Mouse (Mus musculus): Measurements from ENCODE around the gene Elane. TPM values are rescaled to one million over a fixed set of nuclear protein-coding genes. Genes with fewer than 3 reads are reported as not detected.

The Elane gene
- polyA plus RNA-seq (2017; shearing (Covaris generic)): not detected

DNA sequence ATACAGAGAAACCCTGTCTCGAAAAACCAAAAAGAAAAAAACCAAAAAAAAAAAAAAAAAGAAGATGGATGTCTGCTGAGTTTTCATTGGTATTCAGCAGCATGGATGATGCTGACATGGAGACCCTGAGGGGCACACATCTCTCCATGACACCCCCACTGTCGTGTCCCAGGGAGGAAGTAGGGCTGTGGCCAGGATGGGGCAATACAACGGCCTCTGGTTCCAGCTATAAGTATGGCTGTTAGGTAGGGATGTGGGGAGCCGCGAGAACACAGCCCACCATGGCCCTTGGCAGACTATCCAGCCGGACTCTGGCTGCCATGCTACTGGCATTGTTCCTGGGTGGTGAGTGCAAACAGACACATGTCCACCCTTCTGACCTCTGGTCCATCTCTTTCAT lies at the start of gene Elane:
Gene Elane (plus strand): TSS at position 194 of the 400 bp plus-strand sequence.

DNA sequence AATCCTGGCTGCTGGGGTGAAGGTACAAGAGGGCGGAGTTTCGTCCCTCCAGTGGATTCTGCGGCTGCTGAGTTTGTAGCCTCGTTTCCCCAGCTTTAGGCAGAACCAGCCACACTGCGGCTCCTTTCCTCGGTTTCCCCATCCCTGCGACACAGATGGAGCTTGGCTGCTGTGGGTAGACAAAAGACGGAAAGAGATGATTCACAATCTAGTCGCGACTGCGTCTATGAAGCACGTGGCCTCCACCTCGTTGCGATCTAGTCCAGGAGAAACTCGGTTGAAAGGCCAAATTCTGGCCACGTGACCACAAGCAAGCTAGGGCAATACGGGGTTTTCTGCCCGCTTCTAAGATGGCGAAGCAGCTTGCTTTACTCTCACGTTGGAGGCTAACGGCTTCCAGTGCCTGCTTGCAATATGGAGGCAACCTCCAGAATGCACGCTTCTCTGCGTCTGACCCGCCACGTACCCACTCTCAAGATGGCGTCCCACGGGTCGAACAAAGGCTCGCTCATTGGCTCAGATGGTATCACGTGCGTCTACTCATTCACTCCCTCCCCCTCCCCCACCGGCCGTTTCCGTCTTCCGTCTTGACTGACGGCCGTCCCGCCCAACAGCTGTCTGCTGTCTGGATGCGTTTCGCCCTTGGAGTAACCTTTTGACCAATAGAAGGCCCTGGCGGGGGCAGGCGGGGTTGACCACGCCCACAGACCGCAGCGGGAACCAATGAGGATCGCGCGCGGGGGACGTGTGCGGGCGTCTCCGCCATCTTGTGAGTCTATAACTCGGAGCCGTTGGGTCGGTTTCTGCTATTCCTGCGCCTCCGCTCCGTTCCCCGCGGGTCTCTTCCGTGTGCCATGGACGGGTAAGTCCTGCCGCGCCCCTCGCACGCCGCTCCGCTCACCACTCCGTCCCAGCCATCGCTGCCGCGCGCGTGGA lies 31.9 kb upstream of the Elane start, which contains the start of gene Ptbp1:
Gene Ptbp1 (plus strand): TSS at position 568 of the 936 bp plus-strand sequence.

DNA sequence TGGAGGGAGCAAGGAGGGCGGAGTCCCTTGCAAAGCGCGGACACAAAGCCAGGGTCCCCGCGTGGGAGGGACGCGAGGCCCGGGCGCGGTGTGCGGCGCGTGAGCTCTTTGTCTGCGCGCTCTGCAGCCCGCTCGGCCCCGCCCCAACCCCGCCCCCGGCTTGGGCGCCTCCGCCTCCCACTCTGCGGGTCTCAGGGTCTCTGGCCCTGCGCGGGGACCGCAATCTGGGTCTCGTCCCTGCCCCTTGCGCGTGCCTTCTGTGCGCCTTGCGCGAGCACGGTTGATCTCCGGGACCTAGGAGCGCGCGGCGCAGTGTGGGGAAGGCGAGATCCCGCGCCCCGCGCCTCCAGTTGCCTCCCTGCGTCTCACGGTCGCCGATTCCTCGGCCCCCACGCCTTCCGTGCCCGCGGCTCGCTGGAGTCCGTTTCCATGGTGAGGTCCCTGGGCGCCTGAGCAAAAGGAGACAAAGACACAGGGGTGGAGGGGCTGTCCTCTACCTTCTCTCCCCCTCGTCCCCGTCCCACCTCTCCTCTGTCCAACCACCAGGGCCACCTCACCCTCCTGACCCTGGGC lies 11.7 kb upstream of the Elane start, which contains the start of the genes Prtn3 and Plppr3:
Gene Prtn3 (plus strand): TSS at position 187 of the 573 bp plus-strand sequence.
Gene Plppr3 (minus strand): TSS at position 345 of the 573 bp plus-strand sequence.

DNA sequence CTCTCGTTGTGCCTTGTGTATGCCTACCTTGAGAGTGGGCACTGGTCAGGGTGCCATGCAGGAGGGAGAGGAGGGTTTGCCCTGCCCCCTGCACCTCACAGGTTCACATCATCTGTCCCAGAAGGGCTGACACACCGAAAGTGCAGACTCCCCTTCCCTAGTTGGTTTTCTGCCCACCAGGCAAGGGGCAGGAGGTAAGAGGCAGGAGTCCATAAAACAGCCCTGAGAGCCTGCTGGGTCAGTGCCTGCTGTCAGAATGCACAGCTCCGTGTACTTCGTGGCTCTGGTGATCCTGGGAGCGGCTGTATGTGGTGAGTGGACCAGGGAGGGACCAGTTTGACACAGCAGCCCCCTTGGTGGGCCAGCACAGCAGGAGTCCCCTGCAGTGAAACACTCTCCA lies 4.6 kb downstream of the Elane start, which contains the start of gene Cfd:
Gene Cfd (plus strand): TSS at position 184 of the 400 bp plus-strand sequence.

DNA sequence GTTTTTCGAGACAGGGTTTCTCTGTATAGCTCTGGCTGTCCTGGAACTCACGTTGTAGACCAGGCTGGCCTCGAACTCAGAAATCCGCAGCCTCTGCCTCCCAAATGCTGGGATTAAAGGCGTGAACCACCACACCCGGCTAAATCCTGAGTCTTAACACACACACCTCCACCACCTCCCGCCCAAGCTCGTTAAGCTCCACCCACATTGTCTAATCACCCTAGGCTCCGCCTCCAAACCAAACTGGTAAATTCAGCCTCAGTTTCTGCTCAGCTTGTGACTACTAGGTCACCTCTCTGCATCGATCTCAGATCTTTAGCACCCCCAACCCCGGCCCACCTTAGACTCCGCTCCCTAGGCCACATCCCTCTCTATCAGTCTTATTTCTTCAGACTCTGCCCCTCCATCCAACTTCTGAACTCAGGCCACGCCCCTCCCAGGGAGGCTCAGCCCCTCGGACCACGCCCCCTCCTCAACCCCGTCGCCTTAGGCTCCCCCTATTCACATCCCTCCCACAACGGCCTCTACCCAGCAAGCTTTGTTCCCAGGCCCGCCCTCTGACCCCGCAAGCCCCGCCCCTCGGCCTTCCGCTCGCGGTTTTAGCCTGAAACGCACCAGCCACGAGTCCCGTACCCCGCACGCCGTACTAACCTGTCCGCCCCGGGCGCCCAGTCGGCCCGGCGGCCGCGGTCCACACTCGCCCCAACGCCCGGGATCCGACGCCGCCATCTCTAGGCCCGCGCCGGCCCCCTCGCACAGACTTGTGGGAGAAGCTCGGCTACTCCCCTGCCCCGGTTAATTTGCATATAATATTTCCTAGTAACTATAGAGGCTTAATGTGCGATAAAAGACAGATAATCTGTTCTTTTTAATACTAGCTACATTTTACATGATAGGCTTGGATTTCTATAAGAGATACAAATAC lies 22.4 kb downstream of the Elane start, which contains the start of gene Med16:
Gene Med16 (minus strand): TSS at position 757 of the 925 bp plus-strand sequence.

DNA sequence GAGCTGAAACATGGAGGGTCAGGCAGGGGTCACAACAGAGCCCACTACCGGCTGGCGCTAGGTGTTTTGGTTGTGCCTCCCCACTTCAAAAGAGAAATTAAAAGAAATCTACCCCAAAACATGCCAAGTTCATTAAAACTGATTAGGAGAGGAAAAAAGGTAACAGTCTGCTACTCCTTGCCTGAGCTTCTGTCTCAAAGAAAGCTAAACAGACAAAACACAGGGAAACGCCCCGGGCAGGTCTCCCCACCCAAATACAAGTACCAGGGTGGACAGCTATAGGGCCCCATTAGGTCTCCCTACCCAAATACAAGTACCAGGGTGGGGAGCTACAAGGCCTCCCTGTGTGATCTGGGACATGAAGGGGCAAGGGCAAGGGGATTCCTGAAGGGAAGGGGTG lies 24.5 kb downstream of the Elane start, which contains the start of gene Gm26602:
Gene Gm26602 (plus strand): TSS at position 301 of the 400 bp plus-strand sequence.

DNA sequence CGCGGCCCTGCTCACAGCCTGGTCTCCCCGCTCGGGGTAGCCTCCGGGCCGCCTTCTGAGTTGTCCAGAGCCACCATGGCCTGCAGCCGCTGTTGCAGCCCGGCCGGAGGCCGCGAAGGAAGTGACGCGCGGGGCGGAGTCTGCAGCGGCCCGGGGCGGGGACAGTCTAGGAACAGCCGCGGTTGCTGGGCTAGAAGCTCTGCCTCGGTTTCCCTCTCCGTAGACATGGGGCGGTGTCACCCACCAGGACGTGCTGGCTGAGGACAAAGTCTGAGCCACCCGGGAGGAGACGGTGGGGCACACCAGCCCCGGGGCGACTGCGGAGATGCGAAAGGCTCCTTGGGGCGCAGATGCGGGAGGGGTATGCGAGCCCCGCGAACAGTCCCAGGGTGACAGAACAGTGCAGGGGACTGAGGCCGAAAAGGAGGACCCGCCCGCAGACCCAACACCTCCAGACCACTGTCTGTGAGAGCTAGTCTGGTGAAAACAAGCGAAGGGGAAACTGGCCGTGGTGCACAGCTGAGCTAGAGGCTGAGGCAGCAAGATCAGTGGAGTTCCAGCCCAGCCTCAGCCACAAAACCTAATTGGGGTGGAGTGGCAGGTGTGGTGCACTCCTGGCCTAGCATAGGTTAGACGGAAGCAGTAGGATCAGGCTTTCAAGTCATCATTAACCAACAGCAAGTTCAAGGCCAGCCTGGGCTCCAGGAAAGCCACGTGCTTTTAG lies 30.9 kb downstream of the Elane start, which contains the start of gene Kiss1r:
Gene Kiss1r (plus strand): TSS at position 164 of the 724 bp plus-strand sequence.

DNA sequence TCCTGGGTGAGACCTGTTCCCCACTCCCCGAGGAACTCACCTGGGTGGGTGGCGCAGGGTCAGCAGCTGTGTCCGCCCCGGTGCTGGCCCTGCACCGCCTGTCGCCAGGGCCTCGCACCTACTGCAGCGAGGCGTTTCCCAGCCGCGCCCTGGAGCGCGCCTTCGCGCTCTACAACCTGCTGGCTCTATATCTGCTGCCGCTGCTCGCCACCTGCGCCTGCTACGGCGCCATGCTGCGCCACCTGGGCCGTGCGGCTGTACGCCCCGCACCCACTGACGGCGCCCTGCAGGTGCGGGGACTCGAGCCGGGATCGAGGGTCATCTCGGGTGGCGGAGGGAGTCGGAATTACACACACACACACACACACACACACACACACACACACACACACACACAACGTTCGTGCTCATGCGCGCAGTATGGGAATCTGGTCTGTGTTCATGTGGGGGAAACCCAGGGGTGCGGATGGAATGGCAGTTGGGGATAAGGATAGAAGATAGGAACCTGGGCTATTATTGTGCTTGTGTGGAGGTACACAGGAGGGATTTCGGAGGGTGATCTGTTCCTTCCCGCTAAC lies 35.0 kb downstream of the Elane start, which contains the start of gene R3hdm4:
Gene R3hdm4 (minus strand): TSS at position 251 of the 578 bp plus-strand sequence.

DNA sequence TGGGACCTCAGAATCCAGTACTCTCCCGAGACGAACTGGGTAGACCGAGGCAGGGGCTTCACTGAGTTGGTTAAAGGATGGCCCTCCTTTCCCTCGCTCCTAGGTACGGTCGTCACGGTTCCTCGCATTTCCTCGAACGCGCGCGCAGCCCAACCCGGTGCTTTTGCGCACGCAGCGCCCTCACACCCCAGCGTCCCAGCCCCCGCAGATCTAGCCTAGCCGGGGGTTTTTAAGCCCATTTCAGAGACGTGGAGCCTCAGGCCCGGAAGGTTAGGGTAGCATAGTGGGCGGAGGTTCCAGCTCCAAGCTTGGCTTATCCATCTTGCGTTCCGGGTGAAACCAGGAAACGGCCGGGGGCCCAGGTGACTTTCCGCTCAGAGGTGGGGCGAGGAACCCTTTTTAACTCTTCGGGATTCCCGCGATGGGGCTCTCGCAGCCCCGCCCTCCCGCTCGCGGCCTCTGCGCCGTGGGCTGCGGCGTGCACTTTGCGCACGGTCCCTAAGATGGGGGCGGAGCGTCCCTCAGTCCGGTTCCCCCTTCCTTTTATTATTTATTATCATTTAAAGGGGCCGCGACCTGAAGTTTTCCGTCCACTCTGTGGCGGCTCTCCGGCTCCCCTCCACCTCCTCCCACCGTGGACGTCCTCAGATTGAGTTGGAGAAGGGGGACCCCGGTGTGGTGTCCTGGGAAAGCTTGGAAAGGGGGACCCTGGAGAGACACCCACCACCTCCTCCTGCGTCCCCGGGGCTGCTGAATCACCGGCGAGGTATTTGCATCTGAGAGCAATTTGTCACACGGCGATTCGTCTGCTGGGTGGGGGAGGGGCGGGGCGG lies 40.7 kb downstream of the Elane start, which contains the start of gene Arid3a:
Gene Arid3a (plus strand): TSS at position 553 of the 833 bp plus-strand sequence.

Other genes starting within 250 kb of the Elane start
- not detected for gene Shc2, start 248.3 kb upstream of the Elane start, polyA plus RNA-seq (2017; shearing (Covaris generic))
- gene Odf3l2, start 240.5 kb upstream of the Elane start, polyA plus RNA-seq (2017; shearing (Covaris generic)): not detected
- not detected for gene Madcam1, start 221.7 kb upstream of the Elane start, polyA plus RNA-seq (2017; shearing (Covaris generic))
- gene Tpgs1, start 216.9 kb upstream of the Elane start, polyA plus RNA-seq (2017; shearing (Covaris generic)): 24.9 TPM
- gene Cdc34, start 204.1 kb upstream of the Elane start, polyA plus RNA-seq (2017; shearing (Covaris generic)): 81.2 TPM
- 0.90 TPM for gene Gzmm, start 197.2 kb upstream of the Elane start, polyA plus RNA-seq (2017; shearing (Covaris generic))
- 151 TPM for gene Bsg, start 181.8 kb upstream of the Elane start, polyA plus RNA-seq (2017; shearing (Covaris generic))
- not detected for gene Hcn2, start 169.6 kb upstream of the Elane start, polyA plus RNA-seq (2017; shearing (Covaris generic))
- gene Polrmt, start 139.7 kb upstream of the Elane start, polyA plus RNA-seq (2017; shearing (Covaris generic)): 45.2 TPM
- gene Fgf22, start 131.2 kb upstream of the Elane start, polyA plus RNA-seq (2017; shearing (Covaris generic)): 0.21 TPM
- 59.0 TPM for gene Rnf126, start 119.3 kb upstream of the Elane start, polyA plus RNA-seq (2017; shearing (Covaris generic))
- 0.52 TPM for gene Fstl3, start 109.0 kb upstream of the Elane start, polyA plus RNA-seq (2017; shearing (Covaris generic))
- not detected for gene Prss57, start 95.3 kb upstream of the Elane start, polyA plus RNA-seq (2017; shearing (Covaris generic))
- gene Palm, start 92.7 kb upstream of the Elane start, polyA plus RNA-seq (2017; shearing (Covaris generic)): 1.4 TPM
- gene Misp, start 65.3 kb upstream of the Elane start, polyA plus RNA-seq (2017; shearing (Covaris generic)): not detected
- 654 TPM for gene Ptbp1, start 31.8 kb upstream of the Elane start, polyA plus RNA-seq (2017; shearing (Covaris generic))
- not detected for gene Prtn3, start 11.8 kb upstream of the Elane start, polyA plus RNA-seq (2017; shearing (Covaris generic))
- 12.7 TPM for gene Plppr3, start 11.6 kb upstream of the Elane start, polyA plus RNA-seq (2017; shearing (Covaris generic))
- not detected for gene Cfd, start 4.6 kb downstream of the Elane start, polyA plus RNA-seq (2017; shearing (Covaris generic))
- gene Med16, start 22.7 kb downstream of the Elane start, polyA plus RNA-seq (2017; shearing (Covaris generic)): 36.7 TPM
- 16.0 TPM for gene Gm26602, start 24.6 kb downstream of the Elane start, polyA plus RNA-seq (2017; shearing (Covaris generic))
- gene Kiss1r, start 30.7 kb downstream of the Elane start, polyA plus RNA-seq (2017; shearing (Covaris generic)): 0.34 TPM
- gene R3hdm4, start 35.0 kb downstream of the Elane start, polyA plus RNA-seq (2017; shearing (Covaris generic)): 135 TPM
- gene Arid3a, start 40.8 kb downstream of the Elane start, polyA plus RNA-seq (2017; shearing (Covaris generic)): 4.1 TPM
- 75.5 TPM for gene Wdr18, start 73.9 kb downstream of the Elane start, polyA plus RNA-seq (2017; shearing (Covaris generic))
- not detected for gene Grin3b, start 84.5 kb downstream of the Elane start, polyA plus RNA-seq (2017; shearing (Covaris generic))
- gene Tmem259, start 98.1 kb downstream of the Elane start, polyA plus RNA-seq (2017; shearing (Covaris generic)): 31.5 TPM
- 595 TPM for gene Cnn2, start 102.3 kb downstream of the Elane start, polyA plus RNA-seq (2017; shearing (Covaris generic))
- gene Abca7, start 110.2 kb downstream of the Elane start, polyA plus RNA-seq (2017; shearing (Covaris generic)): 64.3 TPM
- gene Arhgap45, start 130.4 kb downstream of the Elane start, polyA plus RNA-seq (2017; shearing (Covaris generic)): 1,026 TPM
- 108 TPM for gene Polr2e, start 153.5 kb downstream of the Elane start, polyA plus RNA-seq (2017; shearing (Covaris generic))
- gene Gpx4, start 160.9 kb downstream of the Elane start, polyA plus RNA-seq (2017; shearing (Covaris generic)): 302 TPM
- 74.3 TPM for gene Sbno2, start 219.3 kb downstream of the Elane start, polyA plus RNA-seq (2017; shearing (Covaris generic))
- gene Stk11, start 229.6 kb downstream of the Elane start, polyA plus RNA-seq (2017; shearing (Covaris generic)): 60.7 TPM

Data from naive thymus-derived CD4-positive, alpha-beta T cell, adult 5 months (primary cell).